Mouse (Mus musculus) testis, adult 2 months (tissue): ENCODE measurements around the gene Smim6. TPM values are rescaled to one million over a fixed set of nuclear protein-coding genes. Genes with fewer than 3 reads are reported as not detected.

Source experiments
- H3K27ac ChIP-seq: fragments of 200-500 bp; 2 replicates; pipeline ENCODE4 v1.5.1; 2012; ENCODE audit warnings: low read depth, low read length; ENCODE audit not compliant: control insufficient read depth, insufficient read depth
- H3K27me3 ChIP-seq: fragments of 200-500 bp; 2 replicates; pipeline ENCODE4 v1.6.1; 2012; ENCODE audit warnings: mild to moderate bottlenecking, low read length, moderate library complexity; ENCODE audit not compliant: control insufficient read depth, insufficient read depth
- H3K36me3 ChIP-seq: fragments of 200-500 bp; 2 replicates; pipeline ENCODE4 v1.6.1; 2012; ENCODE audit warnings: mild to moderate bottlenecking, low read length; ENCODE audit not compliant: control insufficient read depth, insufficient read depth
- H3K4me1 ChIP-seq: fragments of 200-500 bp; 2 replicates; pipeline ENCODE4 v1.6.1; 2012; ENCODE audit warnings: low read length; ENCODE audit not compliant: control insufficient read depth, insufficient read depth
- H3K4me3 ChIP-seq: fragments of 200-500 bp; 2 replicates; pipeline ENCODE4 v1.5.1; 2012; ENCODE audit warnings: low read depth, mild to moderate bottlenecking, low read length, moderate library complexity, mixed read lengths; ENCODE audit not compliant: control insufficient read depth
- CTCF ChIP-seq: fragments of 200-500 bp; IDR thresholded peaks from 2 replicates; pipeline ENCODE4 v1.5.1; 2012; ENCODE audit warnings: low read depth, mild to moderate bottlenecking, inconsistent platforms, low read length, moderate library complexity; ENCODE audit not compliant: control insufficient read depth, insufficient read depth, insufficient replicate concordance
- POLR2A ChIP-seq: fragments of 200-500 bp; IDR thresholded peaks from 2 replicates; pipeline ENCODE4 v1.6.1; 2012; ENCODE audit warnings: low read depth, mild to moderate bottlenecking, inconsistent platforms, low read length, moderate library complexity; ENCODE audit not compliant: control insufficient read depth
- polyA plus RNA-seq: library from polyadenylated mRNA; depleted of rRNA; stranded (reverse); fragments of >200 nt; gene quantifications from 2 replicates; pipeline ENCODE4 v1.2.3, GENCODE M21; 2012; rRNA removed

The Smim6 gene
- polyA plus RNA-seq, 1 experiment: 20.7 TPM

- H3K4me3 ChIP-seq: no peak overlapping the region
- H3K4me1 ChIP-seq: peaks cover 3% of the 10 kb centered on the region; the same call in 1 of the 2 replicates
- no peak overlapping the region for H3K27ac ChIP-seq
- TF ChIP-seq CTCF (no peak), POLR2A (no peak)
- no peaks in the 10 kb centered on the region; the same call in 1 of the 2 replicates for H3K36me3 ChIP-seq
- H3K27me3 ChIP-seq: no peaks in the 10 kb centered on the region
These were observed 46.2 kb downstream of the Smim6 start for GRCm38 (mm10) chr11:115957971-115958370.

GRCm38 (mm10) chr11:115959018-115959417 is 47.2 kb downstream of the Smim6 start:
- Histone ChIP-seq H3K4me1 (peaks cover 3% of the 10 kb centered on the region; the same call in 1 of the 2 replicates), H3K4me3 (no peak overlapping the region), H3K27me3 (no peaks in the 10 kb centered on the region), H3K36me3 (no peaks in the 10 kb centered on the region; the same call in 1 of the 2 replicates), H3K27ac (no peak overlapping the region)
- TF ChIP-seq CTCF (no peak), POLR2A (no peak)

- Histone ChIP-seq H3K27ac (no peak overlapping the region), H3K36me3 (peaks cover 2% of the 10 kb centered on the region; the same call in 1 of the 2 replicates), H3K27me3 (no peaks in the 10 kb centered on the region), H3K4me1 (no peaks in the 10 kb centered on the region), H3K4me3 (no peak overlapping the region)
- TF ChIP-seq POLR2A: no peak
- TF ChIP-seq CTCF: no peak
These were observed 51.0 kb downstream of the Smim6 start for GRCm38 (mm10) chr11:115962651-115963412.

Other genes with a start within 250 kb of the Smim6 start
- gene Grb2, start 203.4 kb upstream of the Smim6 start, polyA plus RNA-seq: 7.7 TPM in 2 replicates
- 80.1 and 91.5 TPM in 2 replicates for gene Tmem94, start 146.6 kb upstream of the Smim6 start, polyA plus RNA-seq
- 7.6 and 8.6 TPM in 2 replicates for gene Caskin2, start 98.4 kb upstream of the Smim6 start, polyA plus RNA-seq
- 12.9 and 14.7 TPM in 2 replicates for gene Tsen54, start 97.3 kb upstream of the Smim6 start, polyA plus RNA-seq
- 3.1 and 9.0 TPM in 2 replicates for gene Llgl2, start 88.0 kb upstream of the Smim6 start, polyA plus RNA-seq
- gene Myo15b, start 53.6 kb upstream of the Smim6 start, polyA plus RNA-seq: 11.7 and 12.1 TPM in 2 replicates
- 0.72 TPM in 1 of 2 replicates, not detected in the other for gene Smim5, start 12.1 kb upstream of the Smim6 start, polyA plus RNA-seq
- 20.2 and 20.4 TPM in 2 replicates for gene Sap30bp, start 21.3 kb downstream of the Smim6 start, polyA plus RNA-seq
- gene Recql5, start 21.5 kb downstream of the Smim6 start, polyA plus RNA-seq: 30.3 and 33.1 TPM in 2 replicates
- gene Itgb4, start 62.7 kb downstream of the Smim6 start, polyA plus RNA-seq: 0.44 and 0.76 TPM in 2 replicates
- 27.8 and 30.3 TPM in 2 replicates for gene Galk1, start 100.7 kb downstream of the Smim6 start, polyA plus RNA-seq
- gene H3f3b, start 115.9 kb downstream of the Smim6 start, polyA plus RNA-seq: 276 and 330 TPM in 2 replicates
- 21.3 and 21.5 TPM in 2 replicates for gene Unk, start 118.3 kb downstream of the Smim6 start, polyA plus RNA-seq
- 3.4 and 3.8 TPM in 2 replicates for gene Unc13d, start 165.9 kb downstream of the Smim6 start, polyA plus RNA-seq
- gene Wbp2, start 175.0 kb downstream of the Smim6 start, polyA plus RNA-seq: 253 and 269 TPM in 2 replicates
- gene Trim47, start 215.2 kb downstream of the Smim6 start, polyA plus RNA-seq: 6.6 and 8.3 TPM in 2 replicates
- 0.57 and 0.63 TPM in 2 replicates for gene Trim65, start 219.1 kb downstream of the Smim6 start, polyA plus RNA-seq
- gene Mrpl38, start 226.9 kb downstream of the Smim6 start, polyA plus RNA-seq: 51.3 and 54.5 TPM in 2 replicates